Mouse (Mus musculus) E14TG2a.4 (cell line): ENCODE measurements around the gene Ntsr1.

ENCODE experiments used
- CTCF ChIP-seq: conservative IDR thresholded peaks from 2 replicates; pipeline ENCODE4 v1.5.1; 2014; ENCODE audit warnings: low read length
- NANOG ChIP-seq: IDR thresholded peaks from 2 replicates; pipeline ENCODE4 v1.6.1; 2014; ENCODE audit warnings: borderline replicate concordance, low read length, mixed read lengths

DNA sequence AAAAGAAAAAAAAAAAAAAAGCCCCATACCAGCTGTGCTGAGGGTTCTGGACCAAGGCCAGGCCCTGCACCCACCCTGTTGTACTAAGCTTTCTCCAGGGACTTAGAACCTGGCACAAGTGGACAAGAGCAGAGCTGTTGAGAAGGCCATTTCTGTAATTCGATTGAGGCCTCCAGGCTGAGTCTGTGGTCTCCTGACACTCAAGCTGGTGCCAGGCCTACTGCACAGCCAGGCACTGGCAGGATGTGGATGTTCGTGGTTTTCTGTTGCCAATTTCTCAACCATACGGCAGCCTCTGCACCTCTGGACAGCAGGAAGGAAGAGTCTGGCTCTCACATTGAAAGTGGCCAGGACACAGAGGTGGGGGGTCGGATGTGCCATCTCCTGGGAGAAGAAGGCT, 33.5 kb downstream of the Ntsr1 start:
- TF ChIP-seq CTCF (no peak), NANOG (no peak)
